Mouse (Mus musculus) MEL-GATA-1-ER (cell line): Measurements from ENCODE around the gene Lamtor5.
"Not testable (repeated sequence)": the region's sequence is repeated elsewhere in the genome, so short reads cannot be mapped to it uniquely, and the experiment has no call there.

Experiments used
- DNase-seq: peaks from one replicate; pipeline ENCODE4 v3.0.0-alpha.2; 2012; ENCODE audit warnings: low read depth; ENCODE audit errors: extremely low read depth

The Lamtor5 gene

DNA sequence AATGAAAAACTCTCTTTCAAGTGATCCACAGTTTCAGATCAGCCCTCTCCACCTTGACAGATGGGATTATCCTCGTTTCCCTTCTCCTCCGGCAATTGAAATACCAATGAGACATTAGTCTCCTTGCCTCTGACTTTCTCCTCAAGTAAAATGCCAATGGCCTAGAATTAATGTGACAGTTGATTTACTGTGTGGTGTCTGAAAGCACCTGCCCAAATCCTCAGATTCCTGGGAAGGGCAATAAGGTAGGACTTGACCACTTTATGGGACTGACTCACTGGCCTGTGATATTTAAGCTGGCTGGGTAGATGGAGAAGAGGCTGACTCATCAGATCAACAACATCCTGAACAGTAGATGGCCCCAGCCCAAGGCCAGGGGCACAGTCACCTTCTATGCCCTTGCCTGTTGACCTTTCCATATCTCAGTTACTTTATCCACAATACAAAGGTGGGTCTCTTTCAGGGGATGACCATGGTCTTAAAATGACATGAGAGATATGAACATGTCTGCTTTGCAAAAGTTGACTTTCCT lies 11.8 kb upstream of the Lamtor5 start:
- no peak for DNase-seq

GRCm38 (mm10) chr3:107272433-107272832 lies 6.2 kb upstream of the Lamtor5 start:
- peak; percentile 34 for DNase-seq

DNA sequence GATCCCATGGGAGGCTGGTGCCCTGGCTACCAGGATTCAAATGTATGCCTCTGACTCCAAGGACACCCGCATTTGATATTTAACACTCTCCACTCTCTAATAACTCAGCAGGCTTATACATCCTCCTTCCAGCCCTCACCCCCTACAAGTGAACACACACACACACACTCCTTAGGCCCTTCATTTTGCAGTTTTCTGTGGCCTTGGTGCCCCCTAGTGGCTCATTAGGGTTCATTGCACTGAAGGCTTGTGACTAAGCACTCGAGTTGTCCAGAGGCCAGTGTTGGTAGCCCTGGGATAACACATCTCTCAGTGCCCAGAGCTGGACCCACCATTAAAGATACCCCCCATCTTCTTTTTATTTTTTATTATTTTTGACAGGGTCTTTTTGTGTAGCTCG lies 4.8 kb upstream of the Lamtor5 start:
- DNase-seq = peak; percentile 52

DNA sequence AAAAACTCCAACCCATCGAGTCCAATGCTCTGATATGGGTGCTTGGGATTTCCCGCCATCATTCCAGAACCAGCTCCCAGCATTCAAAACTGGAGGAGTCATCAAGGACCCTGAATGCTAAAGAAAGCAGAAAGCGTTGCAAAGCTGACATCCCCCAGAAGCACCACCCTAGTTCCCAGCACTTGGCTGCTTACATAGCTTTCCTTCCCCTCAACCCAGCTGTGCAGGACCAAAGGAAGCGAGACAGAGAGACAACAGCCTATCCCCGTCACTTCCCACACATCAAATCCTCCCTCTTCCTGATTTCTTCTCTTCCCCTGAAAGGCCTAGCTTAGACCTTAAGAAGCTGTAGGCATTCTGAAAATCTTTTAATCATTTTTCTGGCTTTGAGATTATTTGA lies 3.3 kb upstream of the Lamtor5 start:
- DNase-seq = no peak

GRCm38 (mm10) chr3:107275996-107276395 lies 2.7 kb upstream of the Lamtor5 start:
- no peak for DNase-seq

DNA sequence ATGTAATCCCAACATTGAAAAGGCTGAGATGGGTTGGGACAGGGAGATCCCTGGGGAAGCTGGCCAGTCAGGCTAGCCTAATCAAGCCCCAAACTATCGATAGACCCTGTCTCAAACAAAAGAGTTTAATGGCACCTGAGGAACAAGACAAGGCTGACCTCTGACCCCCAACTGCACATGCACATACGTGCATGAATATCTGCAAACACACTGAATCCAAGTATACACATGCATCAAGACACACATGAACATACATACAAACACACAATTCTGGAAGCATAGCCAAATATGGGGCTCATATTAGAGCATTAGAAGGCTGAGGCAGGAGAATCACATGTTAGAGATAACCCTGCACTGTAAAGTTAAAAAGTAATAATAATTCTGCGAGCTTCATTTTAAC lies 2.0 kb upstream of the Lamtor5 start:
- DNase-seq = no peak

DNA sequence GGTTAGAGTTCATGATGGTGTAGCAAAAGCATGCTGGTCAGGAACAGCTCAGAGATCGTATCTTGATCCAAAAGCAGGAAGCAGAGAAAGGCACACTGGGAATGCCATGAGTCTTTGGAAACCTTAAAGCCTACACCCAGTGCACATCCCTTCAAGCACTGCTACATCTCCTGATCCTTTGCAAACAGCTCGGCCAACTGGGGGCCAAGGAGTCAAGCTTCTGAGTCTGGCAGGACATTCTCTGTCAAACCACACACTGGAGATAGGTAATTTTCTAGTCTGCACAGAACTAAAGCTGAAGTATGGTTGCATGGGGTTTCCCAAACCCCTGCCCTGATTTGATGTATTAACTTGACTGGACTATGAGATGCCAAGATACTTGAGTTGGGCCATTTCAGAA lies 7.5 kb downstream of the Lamtor5 start:
- no peak for DNase-seq

GRCm38 (mm10) chr3:107287346-107287745 lies 8.7 kb downstream of the Lamtor5 start:
- DNase-seq = no peak

GRCm38 (mm10) chr3:107290764-107291381 lies 12.2 kb downstream of the Lamtor5 start, which contains the start of gene Slc16a4:
Gene Slc16a4 (plus strand): TSS chr3:107291230.
- no peak for DNase-seq

- no peak for DNase-seq
Measured at GRCm38 (mm10) chr3:107295672-107296360, 17.2 kb downstream of the Lamtor5 start.

- DNase-seq = not testable (repeated sequence)
Measured at GRCm38 (mm10) chr3:107296917-107297316, 18.3 kb downstream of the Lamtor5 start.

GRCm38 (mm10) chr3:107317338-107317737 lies 38.7 kb downstream of the Lamtor5 start:
- DNase-seq = no peak

GRCm38 (mm10) chr3:107321141-107321540 lies 42.5 kb downstream of the Lamtor5 start:
- DNase-seq = no peak

- no peak for DNase-seq
Measured at GRCm38 (mm10) chr3:107321776-107322175, 43.1 kb downstream of the Lamtor5 start.

- DNase-seq = no peak
Measured at GRCm38 (mm10) chr3:107326442-107326841, 47.8 kb downstream of the Lamtor5 start.

DNA sequence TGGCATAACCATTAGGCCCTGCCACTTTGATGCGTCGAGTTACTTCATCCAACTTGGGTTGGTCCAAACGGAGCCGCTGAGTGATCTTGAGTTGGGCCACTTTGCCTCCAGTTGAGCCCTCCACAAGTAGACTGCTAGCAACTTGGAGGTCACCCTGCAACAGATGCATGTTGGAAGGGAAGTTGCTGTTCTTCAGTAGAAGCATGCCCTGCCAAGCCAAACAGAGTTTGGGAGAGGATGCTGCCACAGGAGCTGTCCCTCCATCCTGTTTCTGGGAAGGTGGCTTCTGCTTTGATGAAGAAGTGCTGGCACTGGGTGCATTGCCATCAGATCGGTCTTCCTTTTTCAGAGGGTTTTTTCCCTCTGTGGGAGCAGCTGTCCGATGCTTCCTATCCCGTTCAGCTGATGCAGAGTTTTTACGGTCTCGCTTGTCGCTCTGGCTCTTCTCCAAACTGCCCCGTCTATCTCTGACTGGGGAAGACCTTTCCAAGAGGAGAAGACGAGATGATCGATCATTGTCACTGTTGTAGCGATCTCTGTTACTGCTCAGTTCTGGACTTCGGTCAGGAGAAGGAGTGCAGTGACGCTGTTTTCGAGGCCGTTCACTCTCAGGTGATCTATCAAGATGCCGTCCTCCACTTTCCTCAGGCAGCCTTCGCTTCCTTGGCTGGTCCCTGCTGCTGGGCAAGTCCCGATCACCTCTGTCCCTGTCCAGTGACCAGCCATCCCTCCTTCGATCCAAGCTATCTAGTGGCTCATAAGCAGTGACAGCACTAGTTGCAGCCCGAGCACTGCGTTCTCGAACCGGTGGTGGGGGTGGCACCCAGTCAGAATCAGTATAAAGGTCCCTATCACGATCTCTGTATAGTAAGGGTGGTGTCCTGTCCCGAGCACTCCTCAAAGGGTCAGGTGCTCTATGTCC lies 52.1 kb downstream of the Lamtor5 start:
- DNase-seq = peak; percentile 50

- DNase-seq = no peak
Measured at GRCm38 (mm10) chr3:107331746-107332126, 53.1 kb downstream of the Lamtor5 start.

- DNase-seq = no peak
Measured at GRCm38 (mm10) chr3:107332127-107332959, 53.7 kb downstream of the Lamtor5 start.

- DNase-seq = peak; percentile 100
Measured at GRCm38 (mm10) chr3:107332960-107333380, 54.3 kb downstream of the Lamtor5 start.
